Mouse (Mus musculus) heart, adult 10 weeks (tissue): Measurements from ENCODE around the gene Taf12. TPM values are rescaled to one million over a fixed set of nuclear protein-coding genes. Genes with fewer than 3 reads are reported as not detected.

ENCODE experiments used
- polyA plus RNA-seq: library from polyadenylated mRNA; stranded (reverse); fragments of 350-450 nt; fragmentation: Illumina TruSeq; extraction: RNeasy Lipid Tissue Mini Kit (QIAGEN cat#74804); gene quantifications from one replicate; pipeline ENCODE4 v1.2.3, GENCODE M21; 2014; ENCODE audit warnings: low read depth, low replicate concordance

Gene Taf12
- polyA plus RNA-seq = 31.2 TPM

DNA sequence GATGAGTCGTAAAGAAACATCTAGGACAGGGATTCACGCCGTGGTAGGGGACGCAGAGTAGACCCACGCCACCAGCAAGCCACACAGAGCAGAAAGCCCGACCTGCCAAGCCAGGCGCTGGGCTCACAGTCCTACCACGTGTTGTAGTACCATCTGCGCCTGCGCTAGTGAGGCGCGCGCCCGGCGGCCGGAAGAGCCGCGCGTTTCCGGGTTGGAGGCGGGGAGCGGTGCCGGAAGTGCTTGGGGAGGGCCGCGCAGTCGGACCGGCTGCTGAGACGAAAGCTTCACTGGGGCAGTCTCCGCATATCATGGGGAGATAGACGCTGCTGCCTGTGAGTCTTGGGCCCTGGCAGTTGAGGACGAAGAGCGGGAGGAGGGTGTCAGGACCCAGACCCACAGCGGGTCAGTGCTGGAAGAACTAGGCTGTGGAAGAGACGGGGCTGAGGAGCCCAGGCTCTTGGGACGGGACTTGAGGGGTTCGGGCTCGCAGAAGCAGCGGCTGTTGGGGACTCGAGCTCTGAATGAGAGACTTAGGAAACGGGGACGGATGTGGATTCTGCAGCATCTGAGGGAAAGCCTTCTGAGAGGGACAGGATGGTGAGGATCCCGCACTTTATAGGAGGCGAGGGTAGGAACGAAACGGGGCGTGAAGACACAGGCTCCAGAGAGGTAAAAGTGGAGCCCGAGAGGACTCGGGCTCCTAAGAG lies at the start of gene Taf12:
Gene Taf12, plus strand, starts transcription at position 220 of the 707 bp plus-strand sequence.

DNA sequence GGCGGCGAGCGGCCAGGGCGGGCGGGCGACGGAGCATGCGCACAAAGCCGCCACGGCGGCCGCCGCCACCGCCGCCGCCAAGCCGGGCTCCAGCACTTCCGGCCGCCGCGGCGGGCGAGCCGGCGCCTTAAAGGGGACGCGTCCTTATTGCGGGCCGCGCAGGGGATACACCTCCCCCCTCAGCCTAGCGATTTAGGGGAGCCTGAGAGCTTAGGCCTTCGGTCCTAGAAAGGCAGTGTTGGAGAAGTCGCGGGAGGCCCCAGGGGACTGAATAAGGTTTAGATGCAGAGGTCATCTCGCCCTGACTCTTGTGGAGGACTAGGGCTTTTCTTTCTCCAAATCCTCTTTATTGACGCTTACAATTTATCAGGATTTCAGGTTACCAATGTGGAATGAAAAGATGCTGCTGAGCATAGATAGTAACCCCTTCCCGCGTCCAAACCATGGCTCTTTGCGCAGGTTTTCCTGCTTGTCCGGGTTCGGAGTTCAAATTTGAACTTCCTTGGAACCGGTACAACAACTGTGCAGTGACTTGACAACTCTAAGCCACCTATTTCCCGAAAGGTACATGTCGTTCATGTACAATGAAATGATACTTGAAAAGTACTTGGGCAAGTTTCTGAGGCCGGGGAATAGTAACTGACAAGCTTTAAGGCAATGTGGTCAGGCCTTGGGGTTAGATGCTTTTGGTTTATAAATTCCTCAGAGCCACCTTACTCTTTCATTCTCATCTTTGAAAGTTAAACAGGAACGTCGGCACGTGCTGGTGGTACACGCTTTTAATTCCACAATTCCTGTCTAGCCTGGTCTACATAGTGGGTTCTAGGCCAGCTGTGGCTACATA lies 12.4 kb upstream of the Taf12 start, which contains the start of gene Gmeb1:
Gene Gmeb1, minus strand, starts transcription at position 89 of the 844 bp plus-strand sequence.

DNA sequence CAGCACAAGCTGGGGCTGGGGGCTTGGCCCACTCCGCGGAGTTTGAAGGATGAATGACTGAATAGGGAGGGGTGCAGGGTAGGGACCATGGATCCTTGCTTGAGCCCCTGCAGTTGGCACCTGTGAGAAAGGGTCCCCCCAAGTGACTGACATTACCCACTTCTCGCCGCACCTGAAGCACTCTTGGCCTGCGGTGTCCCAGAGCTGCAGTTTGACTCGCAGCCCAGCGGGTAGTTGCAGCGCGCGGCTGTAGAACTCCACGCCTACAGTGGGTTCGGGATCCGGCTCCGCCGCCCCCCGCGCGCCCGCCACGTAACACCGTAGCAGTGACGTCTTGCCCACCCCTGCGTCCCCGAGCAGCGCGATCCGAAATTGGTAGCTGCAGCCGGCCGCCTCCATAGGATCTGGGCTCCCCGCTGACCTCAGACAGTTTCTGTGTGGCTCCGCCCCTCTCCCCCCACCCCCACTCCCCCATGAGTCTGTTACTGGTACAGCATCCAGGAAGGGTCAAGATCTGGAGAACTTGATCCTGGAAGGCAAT lies 28.8 kb downstream of the Taf12 start, which contains the start of gene Rab42:
Gene Rab42, minus strand, starts transcription at position 447 of the 541 bp plus-strand sequence.

DNA sequence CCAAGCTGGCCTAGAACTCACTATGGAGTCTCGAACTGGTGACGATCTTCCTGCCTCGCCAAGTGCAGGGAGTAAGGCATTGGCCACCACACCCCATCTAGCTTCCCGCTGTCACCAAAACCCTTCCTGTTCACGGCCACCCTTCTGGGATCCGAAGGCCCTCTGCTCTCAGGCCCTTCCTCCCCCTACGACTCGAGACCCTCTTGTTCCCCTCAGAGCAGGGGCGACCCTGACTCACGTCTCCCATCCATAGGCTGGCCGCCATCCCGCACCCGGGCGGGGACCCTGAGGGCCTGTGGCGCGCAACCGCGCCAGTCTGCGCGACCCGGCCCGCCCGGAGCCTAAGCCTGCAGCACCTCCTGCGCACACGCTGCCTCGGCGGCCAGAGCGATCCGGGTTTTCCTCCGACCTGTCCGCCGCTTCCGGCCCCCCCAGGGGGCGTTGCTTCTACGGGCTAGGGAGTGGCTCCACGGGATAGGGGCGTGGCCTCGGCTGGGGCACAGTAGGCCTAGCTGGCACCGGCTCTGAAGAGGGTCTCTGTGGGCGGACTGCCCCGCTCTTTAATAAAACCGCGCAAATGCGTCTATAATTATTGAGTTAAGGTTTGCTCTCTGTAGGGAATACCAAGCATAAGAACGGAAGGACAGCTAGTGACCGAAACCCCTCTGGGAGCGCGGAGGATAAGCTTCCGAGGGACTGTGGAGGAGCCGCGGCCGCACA lies 55.1 kb downstream of the Taf12 start, which contains the start of gene Trnau1ap:
Gene Trnau1ap, minus strand, starts transcription at position 424 of the 720 bp plus-strand sequence.

Other genes starting within 250 kb of the Taf12 start
- not detected for gene Gm10300, start 199.7 kb upstream of the Taf12 start, polyA plus RNA-seq
- 80.6 TPM for gene Epb41, start 199.1 kb upstream of the Taf12 start, polyA plus RNA-seq
- gene Oprd1, start 129.9 kb upstream of the Taf12 start, polyA plus RNA-seq = 0.45 TPM
- gene Ythdf2, start 62.1 kb upstream of the Taf12 start, polyA plus RNA-seq = 15.2 TPM
- 7.6 TPM for gene Gmeb1, start 12.8 kb upstream of the Taf12 start, polyA plus RNA-seq
- 2.6 TPM for gene Rab42, start 29.0 kb downstream of the Taf12 start, polyA plus RNA-seq
- 38.0 TPM for gene Trnau1ap, start 55.2 kb downstream of the Taf12 start, polyA plus RNA-seq
- gene Rcc1, start 79.2 kb downstream of the Taf12 start, polyA plus RNA-seq = 7.1 TPM
- gene Phactr4, start 148.1 kb downstream of the Taf12 start, polyA plus RNA-seq = 15.9 TPM
- 1.9 TPM for gene Med18, start 189.5 kb downstream of the Taf12 start, polyA plus RNA-seq
- gene Sesn2, start 236.1 kb downstream of the Taf12 start, polyA plus RNA-seq = 2.8 TPM